Mouse (Mus musculus) left cerebral cortex, postnatal 4 days (tissue): ENCODE results near the gene Zic5. TPM values are rescaled to one million over a fixed set of nuclear protein-coding genes. Genes with fewer than 3 reads are reported as not detected.
"Not testable (repeated sequence)": the region's sequence is repeated elsewhere in the genome, so short reads cannot be mapped to it uniquely, and the experiment has no call there.

ENCODE experiments used
- DNase-seq: peaks from one replicate; pipeline ENCODE4 v3.0.0-alpha.2; 2022
- intact Hi-C: fragments of 180-260 bp; cut with DNase I; formaldehyde crosslinking; loops from one replicate; pipeline ENCODE4 v1.15.1; 2025
- total RNA-seq, 2 experiments: library from RNA; stranded (reverse); gene quantifications; 2 replicates each; pipeline ENCODE4 v1.2.3; 2021

The Zic5 gene
- total RNA-seq, 2 experiments from 2014 or later: 3.9 to 5.1 TPM

- intact Hi-C loops: no loop called here
- peak; percentile 61 for DNase-seq
These were observed 2.7 kb upstream of the Zic5 start for GRCm38 (mm10) chr14:122467926-122468841.

- DNase-seq: no peak
- intact Hi-C loops: no loop called here
These were observed 1.4 kb upstream of the Zic5 start for GRCm38 (mm10) chr14:122466756-122467362.

- DNase-seq: no peak
- intact Hi-C loops: no loop called here
These were observed 534 bp upstream of the Zic5 start for GRCm38 (mm10) chr14:122465931-122466490.

GRCm38 (mm10) chr14:122464351-122464762 is 1.1 kb downstream of the Zic5 start:
- intact Hi-C loops: no loop called here
- no peak for DNase-seq

- DNase-seq: peak; percentile 61
- intact Hi-C loops: not testable (repeated sequence)
These were observed 1.6 kb downstream of the Zic5 start for GRCm38 (mm10) chr14:122463734-122464341.

GRCm38 (mm10) chr14:122463080-122463691 is 2.3 kb downstream of the Zic5 start:
- intact Hi-C loops: no loop called here
- peak; percentile 41 for DNase-seq

- no peak for DNase-seq
- intact Hi-C loops: no loop called here
These were observed 2.8 kb downstream of the Zic5 start for GRCm38 (mm10) chr14:122462689-122463079.

- DNase-seq: no peak
- intact Hi-C loops: no loop called here
These were observed 3.5 kb downstream of the Zic5 start for GRCm38 (mm10) chr14:122461966-122462365.

GRCm38 (mm10) chr14:122461500-122461899 is 4.0 kb downstream of the Zic5 start:
- intact Hi-C loops: no loop called here
- DNase-seq: no peak

GRCm38 (mm10) chr14:122460226-122460625 is 5.3 kb downstream of the Zic5 start:
- intact Hi-C loops: no loop called here
- DNase-seq: no peak

- DNase-seq: no peak
- intact Hi-C loops: loop anchor here (10.0 kb wide), 1 partner anchor 55 kb away; no protein-coding TSS in a partner anchor
These were observed 5.7 kb downstream of the Zic5 start for GRCm38 (mm10) chr14:122459776-122460175.

GRCm38 (mm10) chr14:122459332-122459731 is 6.1 kb downstream of the Zic5 start:
- not testable (repeated sequence) for DNase-seq
- intact Hi-C loops: loop anchor here (10.0 kb wide), 1 partner anchor 55 kb away; no protein-coding TSS in a partner anchor

- no peak for DNase-seq
- intact Hi-C loops: loop anchor here (10.0 kb wide), 1 partner anchor 51 kb away; no protein-coding TSS in a partner anchor
These were observed 9.9 kb downstream of the Zic5 start for GRCm38 (mm10) chr14:122455562-122455958.

GRCm38 (mm10) chr14:122454901-122455561 is 10.4 kb downstream of the Zic5 start:
- intact Hi-C loops: loop anchor here (10.0 kb wide), 1 partner anchor 50 kb away; no protein-coding TSS in a partner anchor
- peak; percentile 68 for DNase-seq

GRCm38 (mm10) chr14:122453996-122454738 is 11.3 kb downstream of the Zic5 start:
- peak; percentile 54 for DNase-seq
- intact Hi-C loops: loop anchor here (10.0 kb wide), 1 partner anchor 49 kb away; no protein-coding TSS in a partner anchor

GRCm38 (mm10) chr14:122453388-122453995 is 12.0 kb downstream of the Zic5 start:
- intact Hi-C loops: loop anchor here (10.0 kb wide), 1 partner anchor 49 kb away; no protein-coding TSS in a partner anchor
- peak; percentile 83 for DNase-seq

GRCm38 (mm10) chr14:122452701-122453387 is 12.6 kb downstream of the Zic5 start:
- intact Hi-C loops: loop anchor here (10.0 kb wide), 1 partner anchor 48 kb away; no protein-coding TSS in a partner anchor
- peak; percentile 60 for DNase-seq
